Mouse (Mus musculus): Measurements from ENCODE around the gene Dera. TPM values are rescaled to one million over a fixed set of nuclear protein-coding genes. Genes with fewer than 3 reads are reported as not detected.

Dera gene
- polyA plus RNA-seq, 2 experiments, result 16.1 to 45.3 TPM

DNA sequence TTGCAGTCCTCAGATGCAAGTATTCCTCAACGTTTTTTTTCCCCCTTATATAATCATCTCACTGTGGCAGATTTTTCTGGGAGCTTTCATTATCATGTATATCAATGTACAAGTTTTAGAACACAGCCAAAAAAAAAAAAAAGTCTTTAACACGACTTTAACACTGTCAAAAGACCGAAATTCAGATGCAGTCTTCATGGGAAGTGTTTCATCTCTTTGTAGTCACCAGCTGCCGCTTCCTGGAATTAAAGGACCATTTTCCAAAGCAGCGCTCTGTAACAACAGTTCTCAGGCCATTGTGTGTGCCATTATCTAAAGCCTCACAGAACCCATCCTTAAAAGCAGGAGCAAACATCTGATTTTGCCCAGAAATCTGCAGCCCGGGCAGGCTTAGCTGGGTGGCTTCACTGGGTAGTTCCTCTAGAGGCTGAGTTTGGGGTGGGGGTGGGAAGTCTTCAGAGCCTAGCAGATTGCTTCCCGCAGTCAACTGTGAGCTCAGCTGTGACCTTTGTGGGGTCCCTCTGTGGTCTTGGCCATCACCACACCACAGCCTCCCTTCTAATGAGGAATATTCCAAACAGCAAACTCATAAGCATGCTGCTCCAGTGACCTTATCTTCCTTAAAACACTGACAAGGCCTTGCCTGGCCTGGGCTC lies 41.6 kb upstream of the Dera start:
- H3K4me3 ChIP-seq (ENCODE audit: insufficient read depth in 1 of 2, low read depth in 2 of 2, low read length in 2 of 2), result no peak overlapping the region
- no peak overlapping the region for H3K27ac ChIP-seq
- DNase-seq (ENCODE audit: low read depth in 3 of 3, low spot score in 3 of 3) (no peak), ATAC-seq (ENCODE audit: insufficient read depth) (no peak)
- H3K27me3 ChIP-seq (ENCODE audit: control insufficient read depth, insufficient read depth, low read length), result no peaks in the 10 kb centered on the region
- no peaks in the 10 kb centered on the region; a peak in 2 of 4 replicates for H3K4me1 ChIP-seq (replicated peaks; ENCODE audit: control insufficient read depth in 2 of 2, insufficient read depth in 2 of 2, low read length in 1 of 2)
- TF ChIP-seq CTCF (IDR thresholded peaks at IDR 0.05; ENCODE audit: low read depth) (no peak), EP300 (IDR thresholded peaks at IDR 0.05; ENCODE audit: low read depth) (no peak)
- WGBS (ENCODE audit: insufficient replicate concordance), result 44% methylated on average over 7 of the region's 7 CpGs
- H3K4me2 ChIP-seq (ENCODE audit: low read depth), result no peak overlapping the region
- no peak overlapping the region for H3K9ac ChIP-seq (replicated peaks)
- no peaks in the 10 kb centered on the region for H3K9me3 ChIP-seq (ENCODE audit: control insufficient read depth, low read length)
- H3K36me3 ChIP-seq (replicated peaks; ENCODE audit: control insufficient read depth, insufficient read depth, low read depth), result no peaks in the 10 kb centered on the region

DNA sequence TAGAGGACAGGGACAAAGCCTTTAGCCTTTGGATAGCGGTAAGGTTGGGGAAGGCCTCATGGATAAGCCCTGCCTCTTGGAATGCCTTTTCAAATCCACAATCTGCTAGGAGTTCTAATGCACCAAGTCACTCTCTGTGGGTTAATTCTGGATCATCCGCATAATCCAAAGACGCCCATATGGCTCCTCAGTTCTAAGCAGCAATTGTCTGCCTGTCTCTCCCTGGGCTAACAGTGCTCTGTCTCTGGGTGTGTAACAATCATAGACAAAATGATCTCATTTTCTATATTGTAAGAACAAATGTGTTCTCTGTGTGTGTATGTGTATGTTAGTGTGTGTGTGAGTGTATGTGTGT lies 41.1 kb upstream of the Dera start:
- no peak overlapping the region for H3K9ac ChIP-seq (replicated peaks)
- H3K27me3 ChIP-seq (ENCODE audit: control insufficient read depth, insufficient read depth, low read length), result no peaks in the 10 kb centered on the region
- no peaks in the 10 kb centered on the region for H3K36me3 ChIP-seq (replicated peaks; ENCODE audit: control insufficient read depth, insufficient read depth, low read depth)
- H3K4me1 ChIP-seq (replicated peaks; ENCODE audit: control insufficient read depth in 2 of 2, insufficient read depth in 2 of 2, low read length in 1 of 2), result no peaks in the 10 kb centered on the region; a peak in 2 of 4 replicates
- WGBS (ENCODE audit: insufficient replicate concordance), result 79% methylated on average over 3 of the region's 3 CpGs
- no peak overlapping the region for H3K4me2 ChIP-seq (ENCODE audit: low read depth)
- H3K9me3 ChIP-seq (ENCODE audit: control insufficient read depth, low read length), result no peaks in the 10 kb centered on the region
- H3K4me3 ChIP-seq (ENCODE audit: insufficient read depth in 1 of 2, low read depth in 2 of 2, low read length in 2 of 2), result no peak overlapping the region
- no peak for TF ChIP-seq EP300 (IDR thresholded peaks at IDR 0.05; ENCODE audit: low read depth)
- TF ChIP-seq CTCF (IDR thresholded peaks at IDR 0.05; ENCODE audit: low read depth), result no peak
- ATAC-seq (ENCODE audit: insufficient read depth), result no peak
- no peak for DNase-seq (ENCODE audit: low read depth in 3 of 3, low spot score in 3 of 3)
- H3K27ac ChIP-seq, result no peak overlapping the region

DNA sequence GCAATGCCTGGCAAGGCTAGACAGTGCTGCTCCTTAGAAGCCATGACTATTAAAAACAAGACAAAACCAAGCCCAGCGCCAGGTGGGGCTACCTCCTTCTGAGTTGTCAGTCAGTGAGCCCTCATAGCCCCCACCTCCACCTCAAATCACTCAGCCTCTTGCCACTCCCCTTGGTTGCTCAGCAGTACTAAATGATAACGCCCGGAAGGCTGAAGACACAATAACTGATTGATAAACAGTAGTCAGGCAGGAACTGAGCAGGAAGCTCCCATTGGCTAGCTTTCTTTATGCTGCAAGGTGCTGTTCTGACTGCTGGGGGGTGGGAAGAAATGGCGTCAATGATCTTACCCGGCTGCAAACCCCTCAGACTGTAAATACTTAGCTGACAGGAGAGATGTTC lies 37.5 kb upstream of the Dera start:
- ATAC-seq (ENCODE audit: insufficient read depth) (0 out of 2 replicates have a peak, but pooled peaks have one; percentile 8), DNase-seq (ENCODE audit: low read depth in 3 of 3, low spot score in 3 of 3) (no peak)
- 19% methylated on average over 5 of the region's 5 CpGs for WGBS (ENCODE audit: insufficient replicate concordance)
- Histone ChIP-seq H3K27ac (no peak overlapping the region), H3K9me3 (ENCODE audit: control insufficient read depth, low read length) (no peaks in the 10 kb centered on the region), H3K4me2 (ENCODE audit: low read depth) (no peak overlapping the region), H3K4me1 (replicated peaks; ENCODE audit: control insufficient read depth in 2 of 2, insufficient read depth in 2 of 2, low read length in 1 of 2) (no peaks in the 10 kb centered on the region; a peak in 2 of 4 replicates), H3K9ac (replicated peaks) (no peak overlapping the region), H3K27me3 (ENCODE audit: control insufficient read depth, insufficient read depth, low read length) (no peaks in the 10 kb centered on the region), H3K4me3 (ENCODE audit: insufficient read depth in 1 of 2, low read depth in 2 of 2, low read length in 2 of 2) (no peak overlapping the region), H3K36me3 (replicated peaks; ENCODE audit: control insufficient read depth, insufficient read depth, low read depth) (no peaks in the 10 kb centered on the region)
- no peak for TF ChIP-seq EP300 (IDR thresholded peaks at IDR 0.05; ENCODE audit: low read depth)

DNA sequence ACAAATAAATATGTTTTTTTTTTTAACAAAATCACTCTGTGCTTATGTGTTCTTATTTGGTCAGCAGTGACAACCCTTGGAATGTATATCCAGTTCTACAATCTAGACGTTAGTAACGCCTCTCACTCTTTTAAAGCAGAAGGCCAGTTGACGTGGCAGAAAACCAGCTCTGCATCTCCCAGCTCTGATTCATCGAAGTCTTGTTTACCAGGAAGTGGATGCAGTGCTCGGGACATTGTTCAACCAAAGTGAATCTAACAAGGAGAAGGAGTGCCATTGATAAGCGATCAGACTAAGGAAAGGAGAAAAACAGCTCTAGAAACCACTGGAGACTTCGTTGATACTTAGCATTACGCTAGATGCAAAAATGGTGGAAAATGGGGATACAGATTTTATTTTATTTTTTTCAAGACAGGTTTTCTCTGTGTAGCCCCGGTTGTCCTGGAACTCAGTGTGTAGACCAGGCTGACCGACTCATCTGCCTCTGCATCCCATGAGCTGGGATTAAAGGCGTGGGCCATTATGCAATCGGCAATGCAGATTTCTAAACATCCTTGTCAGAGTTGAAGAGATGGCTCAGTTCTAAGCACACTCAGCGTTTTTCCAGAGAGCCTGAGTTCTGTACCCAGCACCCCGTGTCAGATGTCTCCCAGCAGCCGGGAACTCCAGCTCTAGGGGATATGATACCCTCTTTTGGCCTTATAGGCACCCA lies 32.0 kb upstream of the Dera start:
- no peak overlapping the region for H3K4me2 ChIP-seq (ENCODE audit: low read depth)
- H3K4me1 ChIP-seq (replicated peaks; ENCODE audit: control insufficient read depth in 2 of 2, insufficient read depth in 2 of 2, low read length in 1 of 2), result no peaks in the 10 kb centered on the region
- no peak overlapping the region for H3K4me3 ChIP-seq (ENCODE audit: insufficient read depth in 1 of 2, low read depth in 2 of 2, low read length in 2 of 2)
- TF ChIP-seq EP300 (IDR thresholded peaks at IDR 0.05; ENCODE audit: low read depth) (no peak), CTCF (IDR thresholded peaks at IDR 0.05; ENCODE audit: low read depth) (no peak)
- H3K9me3 ChIP-seq (ENCODE audit: control insufficient read depth, low read length), result no peaks in the 10 kb centered on the region
- no peak overlapping the region for H3K27ac ChIP-seq
- H3K36me3 ChIP-seq (replicated peaks; ENCODE audit: control insufficient read depth, insufficient read depth, low read depth), result no peaks in the 10 kb centered on the region
- DNase-seq (ENCODE audit: low read depth in 3 of 3, low spot score in 3 of 3) (no peak), ATAC-seq (ENCODE audit: insufficient read depth) (no peak)
- no peaks in the 10 kb centered on the region for H3K27me3 ChIP-seq (ENCODE audit: control insufficient read depth, insufficient read depth, low read length)
- WGBS (ENCODE audit: insufficient replicate concordance), result 63% methylated on average over 15 of the region's 15 CpGs
- H3K9ac ChIP-seq (replicated peaks), result no peak overlapping the region

DNA sequence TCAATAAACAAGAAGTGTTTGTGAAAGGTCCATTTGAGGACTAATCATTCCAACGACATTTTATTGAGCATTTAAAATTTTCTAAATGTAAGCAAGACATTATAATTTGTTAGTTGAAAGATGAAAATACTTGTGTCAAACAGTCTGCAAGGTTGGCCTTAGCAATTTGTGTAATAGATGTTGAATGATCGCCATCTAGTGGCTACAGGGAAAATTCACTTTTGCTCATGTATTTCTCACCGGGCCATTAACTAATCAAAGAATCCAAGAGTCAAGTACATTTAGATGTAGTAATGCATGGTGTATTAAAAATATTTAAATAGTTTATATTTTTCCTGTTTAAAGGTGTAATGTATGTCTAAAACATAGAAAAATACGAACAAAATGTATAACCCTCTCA lies 30.4 kb upstream of the Dera start:
- 7% methylated on average over 4 of the region's 4 CpGs for WGBS (ENCODE audit: insufficient replicate concordance)
- no peak for ATAC-seq (ENCODE audit: insufficient read depth)
- TF ChIP-seq CTCF (IDR thresholded peaks at IDR 0.05; ENCODE audit: low read depth) (peak; percentile 57; the same call in 1 of the 2 replicates), EP300 (IDR thresholded peaks at IDR 0.05; ENCODE audit: low read depth) (no peak)

More for the DNA sequence above, 30.4 kb upstream of the Dera start:
- Histone ChIP-seq H3K27me3 (ENCODE audit: control insufficient read depth, insufficient read depth, low read length) (no peaks in the 10 kb centered on the region), H3K4me3 (ENCODE audit: insufficient read depth in 1 of 2, low read depth in 2 of 2, low read length in 2 of 2) (no peak overlapping the region), H3K4me2 (ENCODE audit: low read depth) (no peak overlapping the region), H3K9ac (replicated peaks) (no peak overlapping the region), H3K4me1 (replicated peaks; ENCODE audit: control insufficient read depth in 2 of 2, insufficient read depth in 2 of 2, low read length in 1 of 2) (no peaks in the 10 kb centered on the region), H3K27ac (no peak overlapping the region), H3K9me3 (ENCODE audit: control insufficient read depth, low read length) (no peaks in the 10 kb centered on the region), H3K36me3 (replicated peaks; ENCODE audit: control insufficient read depth, insufficient read depth, low read depth) (no peaks in the 10 kb centered on the region)
- DNase-seq (ENCODE audit: low read depth in 3 of 3, low spot score in 3 of 3), result peak in 2 of 3 experiments; percentile 24 to 41
